Mouse (Mus musculus) liver, embryonic 12.5 days (tissue): ENCODE data around the gene Zfp607a. TPM values are rescaled to one million over a fixed set of nuclear protein-coding genes. Genes with fewer than 3 reads are reported as not detected.
A peak's percentile ranks its signal among the peaks of the same experiment; 100 is the strongest.
"Not testable (repeated sequence)": the region's sequence is repeated elsewhere in the genome, so short reads cannot be mapped to it uniquely, and the experiment has no call there.

ENCODE experiments used
- ATAC-seq: fragments of 200-750 bp; cut with Nextera tagmentation; 2 replicates; pipeline ENCODE4 v1.8.0; 2017; ENCODE audit warnings: moderate number of reproducible peaks, mild to moderate bottlenecking, moderate library complexity
- H3K27ac ChIP-seq: fragments of 300-500 bp; sonication (generic); 2 replicates; pipeline ENCODE4 v1.5.1; 2016; ENCODE audit warnings: mild to moderate bottlenecking
- H3K27me3 ChIP-seq: fragments of 300-500 bp; sonication (generic); replicated peaks from 2 replicates; pipeline ENCODE4 v1.6.1; 2016; ENCODE audit warnings: mild to moderate bottlenecking, moderate library complexity
- H3K36me3 ChIP-seq: fragments of 300-500 bp; sonication (generic); 2 replicates; pipeline ENCODE4 v1.6.1; 2016; ENCODE audit warnings: mild to moderate bottlenecking, moderate library complexity
- H3K4me1 ChIP-seq: fragments of 300-500 bp; sonication (generic); 2 replicates; pipeline ENCODE4 v1.6.1; 2016
- H3K4me2 ChIP-seq: fragments of 300-500 bp; sonication (generic); 2 replicates; pipeline ENCODE4 v1.6.1; 2016; ENCODE audit warnings: mild to moderate bottlenecking, moderate library complexity
- H3K4me3 ChIP-seq: fragments of 300-500 bp; sonication (generic); 2 replicates; pipeline ENCODE4 v1.5.1; 2016; ENCODE audit warnings: mild to moderate bottlenecking, moderate library complexity
- H3K9ac ChIP-seq: fragments of 300-500 bp; sonication (generic); 2 replicates; pipeline ENCODE4 v1.6.1; 2016; ENCODE audit warnings: mild to moderate bottlenecking, moderate library complexity
- H3K9me3 ChIP-seq: fragments of 300-500 bp; sonication (generic); replicated peaks from 2 replicates; pipeline ENCODE4 v1.6.1; 2016; ENCODE audit warnings: mild to moderate bottlenecking, moderate library complexity
- WGBS: fragments of 180-500 bp; shearing (Covaris S2); methylation state at CpG from one replicate; pipeline ENCODE4 v1.1.7; 2016; ENCODE audit not compliant: insufficient replicate concordance; 5-methylcytosine and 5-hydroxymethylcytosine counted together
- polyA plus RNA-seq: library from polyadenylated mRNA; unstranded; fragments of >200 nt; fragmentation: Nextera tagmentation; extraction: Ambion mirVana; gene quantifications from 2 replicates; pipeline ENCODE4 v1.2.1, GENCODE M21; 2016

The Zfp607a gene
- polyA plus RNA-seq, 1 experiment from 2014 or later: 2.1 TPM

GRCm38 (mm10) chr7:27881721-27882120 is 24.4 kb downstream of the Zfp607a start:
- H3K36me3 ChIP-seq: peaks cover 70% of the 10 kb centered on the region
- 84% methylated on average over 4 of the region's 4 CpGs for WGBS

DNA sequence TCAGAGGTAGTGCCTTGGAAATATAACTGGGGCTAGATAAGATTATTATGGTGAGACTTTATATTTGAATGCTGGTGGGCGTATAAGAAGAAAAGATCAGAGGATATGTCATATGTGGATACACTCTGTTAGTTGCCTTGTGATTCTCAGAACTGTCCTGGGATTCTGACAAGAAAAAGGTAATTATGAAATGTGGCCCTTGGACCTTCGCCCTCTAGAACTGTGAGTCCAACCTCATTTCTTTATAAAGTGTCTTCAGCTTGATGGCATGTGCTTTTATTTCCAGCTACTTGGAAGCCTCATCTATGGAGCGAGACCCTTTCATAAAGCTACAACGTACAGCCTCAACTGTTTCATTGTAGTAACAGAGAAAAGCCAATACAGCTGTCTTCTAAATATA is 43.3 kb downstream of the Zfp607a start:
- no peaks in the 10 kb centered on the region for H3K4me1 ChIP-seq
- ATAC-seq: no peak
- WGBS: 74% methylated on average over 4 of the region's 4 CpGs
- no peaks in the 10 kb centered on the region; the same call in 1 of the 2 replicates for H3K9me3 ChIP-seq
- no peaks in the 10 kb centered on the region for H3K36me3 ChIP-seq
- no peak overlapping the region for H3K4me2 ChIP-seq
- H3K4me3 ChIP-seq: no peak overlapping the region
- no peak overlapping the region for H3K9ac ChIP-seq
- no peak overlapping the region for H3K27ac ChIP-seq
- H3K27me3 ChIP-seq: no peaks in the 10 kb centered on the region

More at GRCm38 (mm10) chr7:27881721-27882120, 24.4 kb downstream of the Zfp607a start:
- Histone ChIP-seq H3K4me2 (no peak overlapping the region), H3K9me3 (peaks cover 26% of the 10 kb centered on the region), H3K27me3 (no peaks in the 10 kb centered on the region), H3K27ac (no peak overlapping the region), H3K4me3 (no peak overlapping the region), H3K9ac (no peak overlapping the region), H3K4me1 (no peaks in the 10 kb centered on the region)
- ATAC-seq: no peak

DNA sequence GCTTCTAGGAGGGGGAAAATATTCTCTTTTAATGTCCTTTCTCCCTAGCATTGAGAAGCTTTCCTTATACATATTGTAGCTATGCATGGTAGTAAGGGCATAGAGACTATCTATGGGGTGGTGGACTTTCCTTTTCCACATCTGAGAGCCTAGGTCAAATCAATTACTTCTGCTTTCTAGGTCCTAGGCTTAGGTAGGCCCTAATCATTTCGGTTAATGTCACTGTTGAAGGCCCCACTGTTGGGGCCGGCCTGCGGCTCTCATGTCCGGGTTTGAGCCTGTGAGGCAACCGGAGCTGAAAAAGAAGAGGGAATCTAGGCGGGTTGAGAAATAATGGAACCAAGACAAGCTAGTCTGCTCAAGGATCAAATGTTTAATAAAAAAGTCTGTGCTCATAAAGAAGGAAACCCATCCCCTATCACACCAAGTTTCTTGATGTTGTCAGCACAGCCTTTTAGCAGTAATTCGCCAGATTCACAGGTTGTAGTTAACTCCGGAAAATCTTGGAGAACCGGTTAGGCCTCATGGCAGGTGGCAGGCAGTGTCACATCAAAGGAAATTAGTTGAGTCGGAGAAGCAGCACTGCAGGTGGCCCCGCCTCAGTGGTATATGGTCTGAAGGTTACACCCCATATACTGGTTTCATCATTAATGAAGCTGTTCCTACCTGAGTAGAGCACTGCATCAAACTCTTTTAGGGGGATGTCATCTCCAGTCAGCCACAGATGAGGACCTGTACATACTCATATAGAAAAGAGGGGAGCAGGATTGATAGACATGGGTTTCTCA is 47.9 kb downstream of the Zfp607a start:
- Histone ChIP-seq H3K9me3 (no peaks in the 10 kb centered on the region), H3K36me3 (peaks cover 2% of the 10 kb centered on the region; the same call in 1 of the 2 replicates), H3K9ac (no peak overlapping the region), H3K27me3 (no peaks in the 10 kb centered on the region), H3K4me2 (no peak overlapping the region), H3K27ac (no peak overlapping the region), H3K4me3 (no peak overlapping the region), H3K4me1 (no peaks in the 10 kb centered on the region)
- no peak for ATAC-seq
- 63% methylated on average over 11 of the region's 11 CpGs for WGBS

DNA sequence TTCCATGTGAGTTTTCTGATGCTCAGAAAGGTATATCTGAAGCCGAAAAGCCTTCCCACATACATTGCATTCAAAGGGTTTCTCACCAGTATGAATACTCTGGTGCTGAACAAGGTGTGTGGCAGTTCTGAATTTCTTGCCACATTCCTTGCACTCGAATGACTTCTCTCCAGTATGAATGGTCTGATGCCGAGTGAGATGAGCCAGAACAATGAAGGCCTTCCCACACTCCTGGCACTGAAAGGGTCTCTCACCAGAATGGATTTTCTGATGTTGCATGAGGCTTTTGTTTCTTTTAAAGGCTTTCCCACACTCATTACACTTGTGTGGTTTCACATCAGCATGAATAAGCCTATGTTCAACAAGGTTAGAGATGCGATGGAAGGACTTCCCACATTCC is 53.6 kb downstream of the Zfp607a start:
- 64% methylated on average over 4 of the region's 4 CpGs for WGBS
- H3K9ac ChIP-seq, H3K9me3 ChIP-seq, H3K27ac ChIP-seq, H3K36me3 ChIP-seq, H3K4me3 ChIP-seq, H3K27me3 ChIP-seq, H3K4me2 ChIP-seq, ATAC-seq, H3K4me1 ChIP-seq: not testable (repeated sequence)

- not testable (repeated sequence) for H3K36me3 ChIP-seq, ATAC-seq, H3K27me3 ChIP-seq, H3K4me3 ChIP-seq, H3K4me2 ChIP-seq, H3K9me3 ChIP-seq, H3K27ac ChIP-seq, H3K9ac ChIP-seq
- peaks cover 16% of the 10 kb centered on the region for H3K4me1 ChIP-seq
- 20% methylated on average over 4 of the region's 4 CpGs for WGBS
Observed at GRCm38 (mm10) chr7:27927041-27927440, 69.7 kb downstream of the Zfp607a start.

- Histone ChIP-seq H3K9ac (peak within 1 kb of the TSS; percentile 72), H3K9me3 (no peaks in the 10 kb centered on the region), H3K4me1 (peaks cover 22% of the 10 kb centered on the region), H3K27ac (no peak within 1 kb of the TSS), H3K27me3 (peaks cover 6% of the 10 kb centered on the region; the same call in 1 of the 2 replicates), H3K36me3 (peaks cover 5% of the 10 kb centered on the region; the same call in 1 of the 2 replicates), H3K4me3 (peak within 1 kb of the TSS; percentile 66), H3K4me2 (peak within 1 kb of the TSS; percentile 79)
- ATAC-seq: peak; percentile 57; the same call in 1 of the 2 replicates
- 7% methylated on average over 40 of the region's 40 CpGs for WGBS
Observed at GRCm38 (mm10) chr7:27928818-27929695, 71.7 kb downstream of the Zfp607a start, which contains the start of gene Zfp974. TSS of gene Zfp974 (minus strand) at chr7:27929460.

Other genes starting within 250 kb of the Zfp607a start
- not detected in 2 replicates for gene Ttc9b, start 203.6 kb upstream of the Zfp607a start, polyA plus RNA-seq
- gene Map3k10, start 182.9 kb upstream of the Zfp607a start, polyA plus RNA-seq: 5.7 and 6.7 TPM in 2 replicates
- 0.64 and 0.79 TPM in 2 replicates for gene Zfp607b, start 168.2 kb upstream of the Zfp607a start, polyA plus RNA-seq
- 8.0 and 9.2 TPM in 2 replicates for gene Zfp60, start 126.1 kb upstream of the Zfp607a start, polyA plus RNA-seq
- gene Zfp626, start 50.3 kb upstream of the Zfp607a start, polyA plus RNA-seq: 0.89 and 1.0 TPM in 2 replicates
- gene Zfp59, start 18.9 kb upstream of the Zfp607a start, polyA plus RNA-seq: 2.6 and 3.1 TPM in 2 replicates
- gene Zfp974, start 71.9 kb downstream of the Zfp607a start, polyA plus RNA-seq: 1.7 and 2.0 TPM in 2 replicates
- 8.0 and 9.3 TPM in 2 replicates for gene Zfp780b, start 121.6 kb downstream of the Zfp607a start, polyA plus RNA-seq
- 3.0 and 3.1 TPM in 2 replicates for gene Zfp850, start 156.6 kb downstream of the Zfp607a start, polyA plus RNA-seq
- 207 and 217 TPM in 2 replicates for gene Psmc4, start 192.6 kb downstream of the Zfp607a start, polyA plus RNA-seq
- 0.06 and 0.35 TPM in 2 replicates for gene Fcgbp, start 213.7 kb downstream of the Zfp607a start, polyA plus RNA-seq